Mouse (Mus musculus) left cerebral cortex, postnatal 14 days (tissue): ENCODE measurements at regions not wholly inside any gene's neighbourhood (a gene's known extent, or its start where the extent isn't known, plus 50 kb on each side); places are given as distances from the start of the nearest gene placed in this dataset.

ENCODE experiments used
- DNase-seq, 2 experiments: peaks; one replicate each; pipeline ENCODE4 v3.0.0; 2021 to 2022; ENCODE audit warnings: low spot score in 2 of 2, mixed read lengths in 1 of 2
- intact Hi-C: fragments of 180-260 bp; cut with DNase I; formaldehyde crosslinking; loops from one replicate; pipeline ENCODE4 v1.15.1; 2025

DNA sequence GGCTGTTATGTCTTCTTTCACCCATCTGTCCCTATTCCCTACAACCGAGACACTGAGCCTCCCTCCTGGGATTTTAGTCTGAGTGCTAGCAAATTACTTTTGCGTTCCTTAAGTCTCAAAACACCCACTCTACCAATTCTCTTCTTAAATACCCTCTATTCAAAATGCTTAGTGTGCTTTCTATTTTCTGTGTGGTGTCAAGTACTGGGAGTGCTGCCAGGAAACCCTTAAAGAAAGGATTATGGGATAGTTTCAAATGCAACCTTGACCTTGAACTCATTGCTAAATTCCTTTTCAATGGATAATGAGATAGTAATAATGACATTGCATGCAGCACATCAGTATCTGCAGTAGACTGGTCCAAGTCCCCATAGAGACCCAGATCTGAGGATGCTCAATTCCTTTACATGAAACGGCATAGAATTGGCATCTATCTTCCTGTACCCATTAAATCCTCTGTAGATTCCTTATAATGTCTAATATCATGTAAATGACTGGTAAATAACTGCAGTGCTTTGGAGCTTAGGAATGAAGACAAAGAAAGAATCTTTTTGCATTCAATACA lies 142.1 kb upstream of the Tll1 start:
- intact Hi-C loops: loop anchor here (10.0 kb wide), 1 partner anchor 193 kb away; no protein-coding TSS in a partner anchor
- peak in 1 of 2 experiments; percentile 8 for DNase-seq

- intact Hi-C loops: loop anchor here (10.0 kb wide), 1 partner anchor 193 kb away; no protein-coding TSS in a partner anchor
- DNase-seq: peak; percentile 22 to 34
Observed at GRCm38 (mm10) chr8:64347490-64347889, 141.4 kb upstream of the Tll1 start.

GRCm38 (mm10) chr8:64346428-64346827 lies 140.4 kb upstream of the Tll1 start:
- intact Hi-C loops: loop anchor here (10.0 kb wide), 1 partner anchor 192 kb away; no protein-coding TSS in a partner anchor
- peak; percentile 15 to 20 for DNase-seq

GRCm38 (mm10) chr8:64344933-64345332 lies 138.9 kb upstream of the Tll1 start:
- DNase-seq: peak in 1 of 2 experiments; percentile 42
- intact Hi-C loops: loop anchor here (10.0 kb wide), 1 partner anchor 190 kb away; no protein-coding TSS in a partner anchor

DNA sequence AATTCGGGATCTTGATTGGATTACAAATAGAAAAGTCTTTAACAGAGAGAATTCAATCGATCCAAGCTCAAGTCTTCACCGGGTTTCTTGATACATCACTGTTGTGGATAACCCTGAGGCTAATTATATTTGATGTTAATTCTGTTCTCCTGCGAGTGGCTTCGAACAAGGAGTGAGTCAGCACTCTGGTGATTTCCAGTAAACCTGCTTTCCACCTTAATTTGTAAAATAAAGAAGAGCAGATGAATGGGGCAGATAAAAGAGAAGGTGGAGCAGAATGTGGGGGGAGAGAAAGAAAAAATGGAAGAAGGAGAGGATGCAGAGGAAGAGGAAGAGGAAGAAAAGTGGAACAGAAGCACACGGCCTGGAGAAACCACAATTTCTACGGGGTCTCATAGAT lies 137.5 kb upstream of the Tll1 start:
- intact Hi-C loops: loop anchor here (10.0 kb wide), 1 partner anchor 189 kb away; no protein-coding TSS in a partner anchor
- DNase-seq: no peak

GRCm38 (mm10) chr8:64342397-64342796 lies 136.3 kb upstream of the Tll1 start:
- intact Hi-C loops: loop anchor here (10.0 kb wide), 1 partner anchor 188 kb away; no protein-coding TSS in a partner anchor
- DNase-seq: no peak

DNA sequence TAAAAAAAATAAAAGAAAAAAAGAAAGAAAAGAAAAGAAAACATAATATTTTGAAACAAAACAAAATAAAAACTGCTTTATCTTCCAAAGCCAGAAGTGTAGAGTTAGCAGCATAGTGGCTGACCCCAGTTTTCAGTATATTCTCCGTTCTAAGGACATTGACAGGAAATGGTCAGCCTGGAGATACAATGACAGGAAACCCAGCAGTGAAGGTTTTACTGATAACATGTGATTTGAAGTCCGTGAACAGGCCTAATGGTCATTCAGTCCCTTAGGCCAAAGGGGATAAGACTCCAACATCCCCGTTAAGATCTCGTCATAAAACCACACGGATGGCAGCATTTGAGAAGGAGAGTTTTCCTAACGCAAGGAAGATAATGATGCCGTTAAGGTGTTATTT lies 131.3 kb upstream of the Tll1 start:
- DNase-seq: no peak
- intact Hi-C loops: no loop called here

- intact Hi-C loops: no loop called here
- DNase-seq: no peak
Observed at GRCm38 (mm10) chr8:64336546-64336945, 130.5 kb upstream of the Tll1 start.

DNA sequence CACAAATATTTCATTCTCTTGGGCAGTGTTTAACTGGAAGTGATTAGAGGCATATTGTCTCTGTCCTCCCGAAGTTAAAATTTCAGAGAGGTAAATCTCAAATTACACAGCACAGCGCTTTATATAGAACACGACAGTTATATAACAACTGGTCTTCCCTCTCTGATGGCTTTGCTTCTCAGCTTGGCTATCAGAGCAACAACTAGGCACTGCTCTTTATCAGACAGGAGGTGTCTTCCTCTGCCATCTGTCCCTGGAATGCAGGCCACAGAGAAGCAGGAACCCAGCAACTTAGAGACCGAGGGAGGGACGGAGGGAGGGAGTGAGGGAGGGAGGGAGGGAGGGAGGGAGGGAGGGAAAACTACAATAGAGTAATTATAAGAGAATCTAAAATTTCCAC lies 129.4 kb upstream of the Tll1 start:
- intact Hi-C loops: no loop called here
- no peak for DNase-seq

DNA sequence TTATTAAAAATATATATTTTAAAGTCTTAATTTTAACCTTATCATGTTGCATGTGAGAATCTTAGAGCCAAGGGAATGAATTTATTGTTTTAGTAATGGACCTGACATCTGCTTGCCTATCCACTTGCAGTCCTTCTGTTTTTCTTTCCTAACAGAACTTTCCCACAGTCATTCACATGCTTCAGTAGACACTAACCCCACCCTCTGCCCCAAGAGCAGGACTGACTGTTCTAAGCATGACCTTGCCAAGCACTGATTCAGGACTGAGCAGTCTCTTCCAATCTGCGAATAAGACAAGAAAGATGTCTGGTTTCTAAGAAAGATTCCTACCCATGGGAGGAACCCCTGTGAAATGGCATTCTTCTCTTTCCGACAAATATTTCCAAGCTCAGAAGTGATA lies 117.9 kb upstream of the Tll1 start:
- DNase-seq: no peak
- intact Hi-C loops: no loop called here

- intact Hi-C loops: no loop called here
- DNase-seq: no peak
Observed at GRCm38 (mm10) chr8:64320343-64320742, 114.3 kb upstream of the Tll1 start.

- no peak for DNase-seq
- intact Hi-C loops: no loop called here
Observed at GRCm38 (mm10) chr8:64319220-64319820, 113.2 kb upstream of the Tll1 start.

GRCm38 (mm10) chr8:64318524-64319219 lies 112.6 kb upstream of the Tll1 start:
- intact Hi-C loops: no loop called here
- DNase-seq: no peak

DNA sequence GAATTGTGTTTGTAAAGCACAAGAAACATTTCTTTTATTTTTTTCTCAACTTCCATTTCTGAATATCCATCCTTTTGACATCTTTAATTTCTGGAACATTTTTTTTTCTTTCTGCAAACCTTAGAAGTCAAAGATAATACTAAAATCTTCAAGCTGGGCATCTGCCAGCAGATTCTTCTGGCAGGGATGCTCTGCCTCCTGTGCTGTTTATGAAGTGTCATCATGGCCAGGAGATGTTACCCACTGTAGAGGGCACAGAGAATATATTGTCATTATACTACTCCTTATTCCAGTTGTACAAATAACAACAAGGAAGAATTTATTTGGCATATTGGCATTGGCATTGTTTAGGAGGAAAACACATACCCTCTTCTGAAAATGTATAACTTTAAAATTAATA lies 111.7 kb upstream of the Tll1 start:
- intact Hi-C loops: no loop called here
- DNase-seq: no peak

DNA sequence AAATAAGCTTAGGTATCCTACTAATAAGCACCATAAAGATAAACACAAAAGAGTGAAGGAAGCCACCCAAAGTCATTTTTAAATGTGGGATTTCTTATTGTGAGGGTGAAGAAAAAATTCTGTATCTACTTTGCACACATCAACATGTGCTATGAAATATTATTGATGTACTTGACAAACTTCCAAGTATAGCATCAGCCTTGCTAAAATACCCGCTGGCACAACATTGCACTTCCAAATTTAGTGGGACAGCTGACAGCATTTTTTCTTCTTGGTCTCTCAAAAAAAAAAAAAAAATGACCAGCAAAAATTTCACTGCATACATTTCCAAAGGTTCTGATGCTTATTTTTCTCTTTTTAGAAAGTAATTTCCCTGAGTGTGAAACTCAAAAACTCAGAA lies 101.9 kb upstream of the Tll1 start:
- peak; percentile 26 to 30 for DNase-seq
- intact Hi-C loops: no loop called here

DNA sequence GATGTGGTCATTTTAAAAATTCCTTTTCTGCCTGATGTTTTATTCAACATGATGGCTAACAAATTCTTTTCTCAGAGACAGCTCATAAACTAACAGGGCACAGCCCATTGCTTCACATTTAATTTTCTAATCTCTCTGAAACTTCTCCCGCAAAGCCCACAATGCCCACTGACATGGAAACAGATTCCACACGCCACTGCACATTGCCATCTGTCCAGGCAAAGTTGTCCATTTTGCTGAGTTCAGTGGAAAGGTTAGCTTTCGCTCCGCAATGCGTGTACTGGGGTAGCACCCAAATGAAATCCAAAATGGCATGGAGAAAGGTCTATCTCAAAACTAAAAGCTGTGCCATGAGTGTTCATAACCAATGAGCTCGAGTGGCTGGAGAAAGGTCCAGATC lies 76.7 kb upstream of the Tll1 start:
- intact Hi-C loops: no loop called here
- DNase-seq: no peak

GRCm38 (mm10) chr8:64281598-64281997 lies 75.5 kb upstream of the Tll1 start:
- DNase-seq: no peak
- intact Hi-C loops: no loop called here

- DNase-seq: no peak
- intact Hi-C loops: no loop called here
Observed at GRCm38 (mm10) chr8:64280391-64280790, 74.3 kb upstream of the Tll1 start.

GRCm38 (mm10) chr8:64276058-64276457 lies 70.0 kb upstream of the Tll1 start:
- DNase-seq: no peak
- intact Hi-C loops: no loop called here

DNA sequence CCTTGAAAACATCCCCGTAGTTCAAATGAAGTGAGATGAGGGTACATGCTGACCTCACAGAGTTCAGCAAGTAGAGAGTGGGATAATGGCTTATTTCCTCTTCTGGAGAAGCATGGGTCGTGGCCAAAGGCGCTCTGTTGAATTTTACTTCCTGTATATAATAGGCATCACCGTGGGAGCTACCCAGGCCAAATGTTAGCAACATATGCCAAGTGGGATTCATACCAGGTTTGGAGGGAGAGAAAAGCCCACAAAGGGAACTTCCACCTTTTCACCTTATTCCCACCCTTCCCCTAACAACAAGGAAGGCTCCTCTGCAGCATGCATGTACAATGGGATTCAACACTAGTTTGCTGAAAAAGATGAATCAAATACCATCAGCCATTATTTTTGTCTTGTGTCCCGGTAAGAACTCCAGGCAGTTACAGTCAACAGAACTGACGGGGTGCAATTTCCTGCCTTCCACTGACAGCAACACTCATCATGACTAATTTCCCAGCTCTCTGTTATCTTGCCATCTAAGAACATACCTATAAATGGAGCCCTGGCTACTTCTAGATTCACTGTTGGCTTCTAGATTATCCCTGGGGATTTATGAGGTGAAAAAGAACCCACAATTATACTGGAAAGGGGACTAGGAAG lies 59.4 kb upstream of the Tll1 start:
- intact Hi-C loops: no loop called here

More for the DNA sequence above, 59.4 kb upstream of the Tll1 start:
- DNase-seq: no peak
